Mouse (Mus musculus) kidney, adult 10 weeks (tissue): Measurements from ENCODE around the gene 2310033P09Rik. TPM values are rescaled to one million over a fixed set of nuclear protein-coding genes. Genes with fewer than 3 reads are reported as not detected.

ENCODE experiments used
- polyA plus RNA-seq: library from polyadenylated mRNA; stranded (reverse); fragments of 350-450 nt; fragmentation: Illumina TruSeq; extraction: RNeasy Lipid Tissue Mini Kit (QIAGEN cat#74804); gene quantifications from one replicate; pipeline ENCODE4 v1.2.3, GENCODE M21; 2014; ENCODE audit warnings: low read depth, low replicate concordance

The 2310033P09Rik gene
- polyA plus RNA-seq, result 0.85 TPM

DNA sequence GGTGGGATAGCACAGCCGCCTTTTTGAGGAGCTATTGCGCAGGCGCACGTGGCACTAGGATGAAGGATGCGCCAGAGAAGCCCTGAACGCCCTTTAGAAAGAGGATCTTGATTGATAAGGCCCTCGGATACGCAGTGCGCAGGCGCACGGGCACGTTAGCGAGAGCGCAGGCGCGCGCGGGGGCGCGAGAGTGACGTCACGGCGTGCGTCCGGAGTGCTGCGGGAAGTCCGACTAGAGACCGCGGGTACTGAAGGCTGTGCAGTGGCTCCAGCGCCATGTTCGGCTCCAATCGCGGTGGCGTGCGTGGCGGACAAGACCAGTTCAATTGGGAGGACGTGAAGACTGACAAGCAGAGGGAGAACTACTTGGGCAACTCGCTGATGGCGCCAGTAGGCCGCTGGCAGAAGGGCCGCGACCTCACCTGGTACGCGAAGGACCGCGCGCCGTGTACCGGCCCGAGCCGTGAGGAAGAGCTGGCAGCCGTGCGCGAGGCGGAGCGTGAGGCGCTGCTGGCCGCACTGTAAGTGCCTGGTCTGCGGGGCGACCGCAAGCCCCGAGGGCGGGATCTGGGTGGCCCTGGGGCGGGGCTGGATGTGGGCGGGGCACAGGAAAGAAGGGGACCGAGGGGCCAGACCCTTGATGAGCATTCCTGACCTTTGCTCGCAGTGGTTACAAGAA is at the start of gene 2310033P09Rik:
Gene 2310033P09Rik, plus strand, starts transcription at position 169 of the 679 bp plus-strand sequence.

DNA sequence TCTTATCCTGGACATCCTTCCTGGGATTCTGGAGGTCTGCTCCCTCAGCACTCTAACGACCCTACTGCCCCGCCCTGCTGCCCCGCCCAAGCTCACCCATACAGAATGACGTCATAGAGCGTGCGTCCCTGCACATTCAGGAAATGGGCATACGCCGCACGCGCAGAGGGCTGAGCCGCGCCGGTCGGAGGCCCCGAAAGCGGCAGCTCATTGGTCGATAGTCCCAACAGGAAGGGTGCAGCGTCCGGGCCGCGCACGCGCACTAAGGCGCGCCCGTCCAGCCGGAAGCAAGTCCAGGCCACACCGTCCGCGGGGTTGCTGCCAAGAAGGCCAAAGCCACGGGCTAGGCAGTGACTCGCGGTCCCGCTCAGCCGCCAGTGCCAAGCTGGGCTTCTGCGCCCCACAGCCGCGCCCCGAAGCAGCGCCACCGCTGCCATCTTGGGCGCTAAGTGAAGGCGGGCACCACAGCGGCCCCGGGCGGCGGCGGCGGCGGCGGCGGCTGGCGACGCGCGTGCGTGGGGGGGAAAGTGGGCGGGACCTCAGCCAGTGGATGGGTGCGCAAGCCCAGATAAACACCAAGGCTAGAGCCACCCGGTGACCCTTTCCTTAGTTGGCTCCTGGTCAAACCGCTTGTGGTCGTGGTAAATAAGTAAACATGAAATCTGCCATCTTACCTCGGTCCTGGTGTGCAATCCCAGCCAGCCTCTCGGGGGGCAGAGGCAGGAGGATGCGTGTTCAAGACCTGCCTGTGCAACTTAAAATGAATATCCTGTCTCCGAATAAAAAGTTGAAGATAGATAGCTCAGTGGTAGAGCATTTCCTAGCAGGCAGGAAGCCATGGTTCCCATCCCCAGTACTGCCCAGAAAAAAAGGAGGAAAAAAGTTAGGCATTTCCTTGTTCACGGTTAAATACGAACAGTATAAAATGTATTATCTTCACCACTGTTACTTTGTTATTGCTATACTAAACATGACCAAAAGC is 44.6 kb upstream of the 2310033P09Rik start, which contains the start of gene Iba57:
Gene Iba57, minus strand, starts transcription at position 485 of the 982 bp plus-strand sequence.

DNA sequence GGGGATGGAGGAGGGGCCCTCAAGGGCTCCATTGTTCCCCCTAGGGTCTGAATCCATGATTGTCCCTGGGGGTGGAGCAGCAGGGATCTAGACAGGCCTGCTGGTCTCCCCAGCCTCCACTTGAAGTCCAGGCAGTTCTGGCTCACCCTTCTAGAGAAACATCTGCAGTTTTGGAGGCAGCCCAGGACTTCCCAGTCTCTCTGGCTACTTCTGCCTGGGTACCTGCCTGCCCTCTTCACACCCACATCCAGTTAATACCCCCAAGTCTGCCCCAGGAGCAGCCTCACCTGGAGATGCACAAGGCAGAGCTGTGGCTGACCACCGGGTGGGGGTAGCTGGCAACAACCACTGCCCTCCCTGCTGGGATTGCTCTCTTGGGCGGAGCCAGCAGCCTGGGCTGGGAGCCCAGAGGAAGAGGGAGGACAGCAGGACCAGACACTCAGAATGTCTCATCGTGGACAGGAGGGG is 25.2 kb upstream of the 2310033P09Rik start, which contains the start of gene Gjc2:
Gene Gjc2, minus strand, starts transcription at position 350 of the 468 bp plus-strand sequence.

DNA sequence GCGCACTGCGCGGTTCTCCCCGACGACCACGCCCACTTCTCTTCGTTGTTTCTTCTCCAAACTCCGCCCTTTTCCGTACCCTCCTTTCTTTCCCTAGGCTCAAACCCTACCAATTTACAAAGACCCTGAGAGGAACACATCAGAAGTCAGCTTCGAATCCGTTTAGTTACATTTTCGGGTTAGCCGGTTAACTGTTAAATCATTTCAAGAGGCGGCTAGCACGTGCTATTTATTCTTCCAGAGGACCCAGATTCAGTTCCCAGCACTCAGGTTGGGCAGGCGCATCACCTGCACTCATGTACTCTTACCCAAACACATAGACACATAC is 16.1 kb upstream of the 2310033P09Rik start, which contains the start of gene Guk1:
Gene Guk1, minus strand, starts transcription at position 154 of the 328 bp plus-strand sequence.

DNA sequence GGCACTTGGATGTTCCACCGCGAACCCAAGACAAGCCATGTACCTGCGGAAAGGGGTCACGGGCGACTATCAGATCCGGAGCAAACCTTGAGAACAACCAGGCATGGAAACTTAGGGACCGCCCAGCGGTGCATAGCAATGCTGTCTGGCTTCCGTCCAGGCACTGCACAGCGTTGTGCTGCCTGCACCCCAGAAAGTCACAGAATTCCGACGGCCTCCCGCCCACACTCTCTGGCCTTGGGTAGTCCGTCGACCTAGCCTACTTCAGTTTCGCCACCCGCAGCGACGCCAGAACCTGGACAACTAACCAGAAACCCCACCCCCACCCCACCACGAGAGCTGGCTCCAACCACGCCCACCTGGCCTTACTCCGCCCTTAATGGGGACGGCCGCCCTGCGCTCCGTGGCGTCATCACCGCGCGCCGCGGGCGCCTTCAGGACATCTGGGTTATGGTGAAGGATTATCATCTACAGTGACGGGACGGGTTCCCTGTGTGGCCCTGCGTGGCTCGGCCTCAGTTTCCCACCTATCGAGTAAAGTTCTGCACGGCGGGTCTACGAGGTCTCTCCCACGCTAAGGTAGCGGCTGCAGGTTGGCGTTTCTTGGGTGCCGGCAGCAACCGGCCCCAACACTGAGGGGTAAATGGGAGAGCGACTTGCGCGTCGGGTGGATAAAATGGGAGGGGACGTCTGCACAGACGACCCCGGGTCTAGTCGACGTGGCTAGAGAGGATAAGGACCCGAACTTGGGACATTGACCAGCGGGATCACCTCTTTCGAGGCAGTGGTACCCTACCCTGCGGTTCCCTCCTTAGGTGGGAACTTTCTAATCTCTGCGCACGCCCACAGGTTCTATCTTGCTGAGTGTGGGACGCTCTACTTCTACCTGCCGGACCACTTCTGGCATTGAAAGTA is 5.8 kb upstream of the 2310033P09Rik start, which contains the start of gene Mrpl55:
Gene Mrpl55, plus strand, starts transcription at position 406 of the 915 bp plus-strand sequence.

DNA sequence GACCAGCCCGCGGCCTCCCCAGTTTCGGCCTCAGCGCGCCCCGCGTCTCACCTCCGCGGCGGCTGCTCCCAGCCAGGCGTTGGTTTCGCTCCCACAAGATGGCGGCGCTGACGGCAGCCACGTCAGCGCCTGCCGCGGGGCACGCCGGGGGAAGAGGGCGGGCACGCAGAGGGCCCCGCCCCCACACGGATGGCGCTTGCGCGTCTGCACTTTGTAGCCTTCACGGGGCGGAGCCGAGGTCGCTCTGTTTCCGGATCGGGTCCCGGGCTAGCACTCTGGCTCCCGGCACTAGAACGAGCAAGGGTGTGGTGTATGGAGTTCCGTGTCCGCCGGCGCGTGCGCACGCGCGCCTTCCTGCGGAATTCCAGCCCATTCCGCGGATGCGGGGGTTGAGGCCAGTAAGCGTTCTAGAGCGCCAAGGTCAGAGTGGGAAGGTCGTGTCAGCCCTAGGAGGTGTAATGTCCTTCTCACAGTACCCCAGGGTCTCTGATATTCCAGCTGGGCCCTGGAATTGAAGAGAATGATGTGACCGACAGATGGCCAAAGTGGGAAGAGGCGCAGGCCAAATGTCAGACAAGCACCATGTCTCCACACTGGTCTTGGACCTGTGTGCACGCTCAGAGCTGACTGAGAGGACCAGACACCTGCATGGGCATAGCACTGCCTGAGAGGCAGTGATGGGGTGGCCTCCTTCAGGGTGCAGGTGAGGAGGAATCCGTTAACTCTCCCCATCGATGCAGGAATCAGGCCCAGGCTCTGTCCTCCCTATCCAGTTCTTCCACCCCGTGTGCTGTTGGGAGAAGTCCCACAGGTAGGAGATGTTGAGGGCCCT is 20.2 kb downstream of the 2310033P09Rik start, which contains the start of gene Arf1:
Gene Arf1, minus strand, starts transcription at position 149 of the 832 bp plus-strand sequence.

Other genes starting within 250 kb of the 2310033P09Rik start
- gene Trim11, start 230.2 kb upstream of the 2310033P09Rik start, polyA plus RNA-seq, result 0.44 TPM
- not detected for gene Obscn, start 71.9 kb upstream of the 2310033P09Rik start, polyA plus RNA-seq
- 0.97 TPM for gene Iba57, start 44.6 kb upstream of the 2310033P09Rik start, polyA plus RNA-seq
- gene Gjc2, start 25.1 kb upstream of the 2310033P09Rik start, polyA plus RNA-seq, result not detected
- gene Guk1, start 16.1 kb upstream of the 2310033P09Rik start, polyA plus RNA-seq, result 5.9 TPM
- 15.6 TPM for gene Mrpl55, start 5.8 kb upstream of the 2310033P09Rik start, polyA plus RNA-seq
- gene Arf1, start 19.9 kb downstream of the 2310033P09Rik start, polyA plus RNA-seq, result 190 TPM
- gene Wnt3a, start 82.4 kb downstream of the 2310033P09Rik start, polyA plus RNA-seq, result not detected
- gene Wnt9a, start 98.6 kb downstream of the 2310033P09Rik start, polyA plus RNA-seq, result 0.16 TPM
- gene Prss38, start 167.3 kb downstream of the 2310033P09Rik start, polyA plus RNA-seq, result not detected
- 7.8 TPM for gene Jmjd4, start 241.7 kb downstream of the 2310033P09Rik start, polyA plus RNA-seq
- gene Snap47, start 242.9 kb downstream of the 2310033P09Rik start, polyA plus RNA-seq, result 45.9 TPM